ENCODE assay signal across 14 mouse cellular contexts in genomic region chr9:118973028-118973427, GRCm38 (mm10). TPM values are rescaled to one million over a fixed set of nuclear protein-coding genes. Genes with fewer than 3 reads are reported as not detected.
DNase-seq lines count a peak whose midpoint lies in the region; ATAC-seq and TF ChIP-seq lines count a peak whose summit lies in the region.
"Had no signal": no experiment of that assay in that cellular context is flagged by ENCODE, and none has a peak within 500 bp of the region (broad histone marks: within the 10 kb centered on the region; RNA-seq: fewer than 3 reads in every experiment).

No protein-coding gene starts in this region.

- DNase-seq in left cerebral cortex, adult 2 months (ENCODE audit: extremely low spot score in 1 of 2, low spot score in 2 of 2), result no peak
- no peak for DNase-seq in left cerebral cortex, postnatal 10 days (ENCODE audit: extremely low spot score in 1 of 2, low spot score in 2 of 2)
- DNase-seq in limb, embryonic 10.5 days (ENCODE audit: low spot score), result no peak
- DNase-seq in stomach, postnatal 0 days (ENCODE audit: low spot score), result no peak
- DNase-seq: adrenal gland, adult 2 months; cerebellum, adult 2 months; layer of hippocampus, postnatal 36 days had no signal

- H3K9ac ChIP-seq in hindbrain, embryonic 13.5 days, result no peak overlapping the region
- H3K9ac ChIP-seq in hindbrain, embryonic 12.5 days, result no peak overlapping the region
- H3K9ac ChIP-seq in embryonic facial prominence, embryonic 13.5 days, result no peak overlapping the region
- no peak overlapping the region for H3K9ac ChIP-seq in stomach, postnatal 0 days (ENCODE audit: low read length)
- H3K9ac ChIP-seq: forebrain, embryonic 13.5 days; neural tube, embryonic 13.5 days had no signal

- no peak overlapping the region for H3K4me2 ChIP-seq in hindbrain, embryonic 13.5 days
- no peak overlapping the region for H3K4me2 ChIP-seq in hindbrain, embryonic 12.5 days (replicated peaks)
- H3K4me2 ChIP-seq in embryonic facial prominence, embryonic 13.5 days, result no peak overlapping the region
- no peak overlapping the region for H3K4me2 ChIP-seq in stomach, postnatal 0 days (replicated peaks; ENCODE audit: low read depth)
- H3K4me2 ChIP-seq: forebrain, embryonic 13.5 days; neural tube, embryonic 13.5 days had no signal

- intact Hi-C loops in left cerebral cortex, adult 2 months (cut with DNase I), result no loop called here
- intact Hi-C loops in left cerebral cortex, postnatal 10 days (cut with DNase I), result no loop called here

- H3K27ac ChIP-seq in hindbrain, embryonic 13.5 days, result 0 out of 2 replicates have a peak overlapping the region, but pooled peaks have one; percentile 52
- H3K27ac ChIP-seq in hindbrain, embryonic 12.5 days, result no peak overlapping the region
- peak overlapping the region; percentile 85 for H3K27ac ChIP-seq in left cerebral cortex, adult 2 months
- peak overlapping the region; percentile 84; the same call in 1 of the 2 replicates for H3K27ac ChIP-seq in embryonic facial prominence, embryonic 13.5 days
- H3K27ac ChIP-seq in limb, embryonic 10.5 days, result peak overlapping the region; percentile 80
- no peak overlapping the region for H3K27ac ChIP-seq in stomach, postnatal 0 days (replicated peaks)
- H3K27ac ChIP-seq: forebrain, embryonic 13.5 days had no signal

- ATAC-seq in hindbrain, embryonic 13.5 days (ENCODE audit: low FRiP score), result no peak
- no peak for ATAC-seq in hindbrain, embryonic 12.5 days (ENCODE audit: low FRiP score)
- ATAC-seq in embryonic facial prominence, embryonic 13.5 days (ENCODE audit: insufficient number of reproducible peaks, insufficient read depth, low FRiP score, low TSS enrichment, low read depth), result no peak
- no peak for ATAC-seq in stomach, postnatal 0 days (ENCODE audit: low FRiP score, low TSS enrichment)
- ATAC-seq: CD4-positive, CD25-positive, alpha-beta regulatory T cell, adult 4 months; forebrain, embryonic 13.5 days had no signal

- peaks cover 46% of the 10 kb centered on the region for H3K4me1 ChIP-seq in hindbrain, embryonic 13.5 days (replicated peaks)
- H3K4me1 ChIP-seq in hindbrain, embryonic 12.5 days, result peaks cover 31% of the 10 kb centered on the region
- H3K4me1 ChIP-seq in embryonic facial prominence, embryonic 13.5 days, result peaks cover 55% of the 10 kb centered on the region
- H3K4me1 ChIP-seq in limb, embryonic 10.5 days, result peaks cover 61% of the 10 kb centered on the region
- H3K4me1 ChIP-seq in stomach, postnatal 0 days (replicated peaks; ENCODE audit: control insufficient read depth, insufficient read depth), result peaks cover 3% of the 10 kb centered on the region; the same call in 1 of the 2 replicates

- TF ChIP-seq CTCF in left cerebral cortex, adult 2 months (IDR thresholded peaks at IDR 0.05), result no peak
- TF ChIP-seq CTCF in stomach, postnatal 0 days (IDR thresholded peaks at IDR 0.05; ENCODE audit: low read depth), result no peak

- no peaks in the 10 kb centered on the region for H3K27me3 ChIP-seq in hindbrain, embryonic 13.5 days
- no peaks in the 10 kb centered on the region for H3K27me3 ChIP-seq in hindbrain, embryonic 12.5 days
- no peaks in the 10 kb centered on the region for H3K27me3 ChIP-seq in embryonic facial prominence, embryonic 13.5 days
- no peaks in the 10 kb centered on the region for H3K27me3 ChIP-seq in limb, embryonic 10.5 days (ENCODE audit: low read depth, poor library complexity, severe bottlenecking)
- H3K27me3 ChIP-seq in stomach, postnatal 0 days (ENCODE audit: control insufficient read depth, insufficient read depth, low read length), result no peaks in the 10 kb centered on the region
- H3K27me3 ChIP-seq: forebrain, embryonic 13.5 days; megakaryocyte, embryonic 14.5 days; neural tube, embryonic 13.5 days had no signal

- no peaks in the 10 kb centered on the region for H3K9me3 ChIP-seq in hindbrain, embryonic 13.5 days
- no peaks in the 10 kb centered on the region for H3K9me3 ChIP-seq in hindbrain, embryonic 12.5 days (replicated peaks)
- no peaks in the 10 kb centered on the region for H3K9me3 ChIP-seq in embryonic facial prominence, embryonic 13.5 days
- no peaks in the 10 kb centered on the region for H3K9me3 ChIP-seq in limb, embryonic 10.5 days (replicated peaks)
- no peaks in the 10 kb centered on the region for H3K9me3 ChIP-seq in stomach, postnatal 0 days (ENCODE audit: control insufficient read depth, low read length)
- H3K9me3 ChIP-seq: forebrain, embryonic 13.5 days; megakaryocyte, embryonic 14.5 days; neural tube, embryonic 13.5 days had no signal

- 85% methylated on average over 7 of the region's 7 CpGs for WGBS in hindbrain, embryonic 13.5 days
- 86% methylated on average over 7 of the region's 7 CpGs for WGBS in hindbrain, embryonic 12.5 days
- WGBS in embryonic facial prominence, embryonic 13.5 days, result 83% methylated on average over 7 of the region's 7 CpGs
- WGBS in limb, embryonic 10.5 days, result 93% methylated on average over 7 of the region's 7 CpGs
- WGBS in stomach, postnatal 0 days, result 84% methylated on average over 7 of the region's 7 CpGs

- no peak overlapping the region for H3K4me3 ChIP-seq in hindbrain, embryonic 13.5 days
- H3K4me3 ChIP-seq in hindbrain, embryonic 12.5 days, result no peak overlapping the region
- no peak overlapping the region for H3K4me3 ChIP-seq in left cerebral cortex, adult 2 months
- H3K4me3 ChIP-seq in embryonic facial prominence, embryonic 13.5 days, result no peak overlapping the region
- no peak overlapping the region for H3K4me3 ChIP-seq in limb, embryonic 10.5 days
- no peak overlapping the region for H3K4me3 ChIP-seq in stomach, postnatal 0 days (ENCODE audit: low read depth, low read length)
- H3K4me3 ChIP-seq: forebrain, embryonic 13.5 days; megakaryocyte, embryonic 14.5 days; neural tube, embryonic 13.5 days had no signal

- no peaks in the 10 kb centered on the region for H3K36me3 ChIP-seq in hindbrain, embryonic 13.5 days
- H3K36me3 ChIP-seq in hindbrain, embryonic 12.5 days, result no peaks in the 10 kb centered on the region
- H3K36me3 ChIP-seq in embryonic facial prominence, embryonic 13.5 days, result peaks cover 28% of the 10 kb centered on the region
- H3K36me3 ChIP-seq in limb, embryonic 10.5 days, result peaks cover 19% of the 10 kb centered on the region
- no peaks in the 10 kb centered on the region for H3K36me3 ChIP-seq in stomach, postnatal 0 days (ENCODE audit: control insufficient read depth, insufficient read depth, low read length)
- H3K36me3 ChIP-seq: neural tube, embryonic 13.5 days had no signal

- TF ChIP-seq EP300 in stomach, postnatal 0 days (optimal IDR thresholded peaks at IDR 0.05), result no peak

RNA-seq across cellular contexts. Expression of gene Ctdspl, which starts 46.8 kb away (rescaled TPM):
- polyA plus RNA-seq in hindbrain, embryonic 13.5 days (2015; fragmentation: Nextera tagmentation; extraction: Ambion mirVana), result 7.3 and 8.1 TPM in 2 replicates
- 8.1 and 11.7 TPM in 2 replicates for polyA plus RNA-seq in hindbrain, embryonic 12.5 days (2016; fragmentation: Nextera tagmentation; extraction: Ambion mirVana)
- 10 to 100 TPM; 33.9 to 37.5 TPM for total RNA-seq in left cerebral cortex, adult 2 months (2021)
- 10 to 100 TPM; 18.6 to 25.5 TPM for total RNA-seq in left cerebral cortex, postnatal 10 days (2021)
- polyA plus RNA-seq in embryonic facial prominence, embryonic 13.5 days (2015; fragmentation: Nextera tagmentation; extraction: Ambion mirVana), result 20.6 and 21.3 TPM in 2 replicates
- 8.8 and 11.6 TPM in 2 replicates for polyA plus RNA-seq in limb, embryonic 10.5 days (2016; fragmentation: Nextera tagmentation; extraction: Ambion mirVana)
- 7.4 and 9.0 TPM in 2 replicates for polyA plus RNA-seq in stomach, postnatal 0 days (2015; fragmentation: Nextera tagmentation; extraction: Ambion mirVana)

Comparison
In these comparisons a context has a peak if more than half of its experiments do, and no peak if none do; other contexts are left out.
1. H3K27ac ChIP-seq: peak in hindbrain, embryonic 13.5 days (single experiment), left cerebral cortex, adult 2 months (single experiment), embryonic facial prominence, embryonic 13.5 days (single experiment) and limb, embryonic 10.5 days (single experiment); none in hindbrain, embryonic 12.5 days (single experiment) and stomach, postnatal 0 days (single experiment).